Mouse (Mus musculus) cerebellum, adult 2 months (tissue): ENCODE results near the gene Ssr2.

Source experiments
- CTCF ChIP-seq: fragments of 200-500 bp; IDR thresholded peaks from 2 replicates; pipeline ENCODE4 v1.5.1; 2011; ENCODE audit warnings: low read depth, mild to moderate bottlenecking, control low read depth, low read length, moderate library complexity, borderline replicate concordance; ENCODE audit not compliant: insufficient read depth
- POLR2A ChIP-seq: fragments of 200-500 bp; IDR thresholded peaks from 2 replicates; pipeline ENCODE4 v1.6.1; 2011; ENCODE audit warnings: low read length, control low read depth, borderline replicate concordance; ENCODE audit not compliant: insufficient read depth

- TF ChIP-seq POLR2A (0 out of 2 replicates have a peak, but pooled peaks have one; percentile 26), CTCF (no peak)
Measured at GRCm38 (mm10) chr3:88541622-88542401, 33.9 kb upstream of the Ssr2 start.
